Mouse (Mus musculus) heart, embryonic 15.5 days (tissue): Measurements from ENCODE around the gene Slc7a11. TPM values are rescaled to one million over a fixed set of nuclear protein-coding genes. Genes with fewer than 3 reads are reported as not detected.

Source experiments
- ATAC-seq: fragments of 200-750 bp; cut with Nextera tagmentation; replicated peaks from 2 replicates; pipeline ENCODE4 v1.8.0; 2017; ENCODE audit warnings: low read depth, moderate TSS enrichment; ENCODE audit not compliant: insufficient number of reproducible peaks, insufficient read depth, low FRiP score
- H3K27ac ChIP-seq: fragments of 300-500 bp; sonication (generic); 2 replicates; pipeline ENCODE4 v1.5.1; 2015; ENCODE audit warnings: mild to moderate bottlenecking, inconsistent platforms
- H3K27me3 ChIP-seq: fragments of 300-500 bp; sonication (generic); 2 replicates; pipeline ENCODE4 v1.6.1; 2015; ENCODE audit warnings: inconsistent platforms
- H3K36me3 ChIP-seq: fragments of 300-500 bp; sonication (generic); 2 replicates; pipeline ENCODE4 v1.6.1; 2015; ENCODE audit warnings: mild to moderate bottlenecking, inconsistent platforms
- H3K4me1 ChIP-seq: fragments of 300-500 bp; sonication (generic); replicated peaks from 2 replicates; pipeline ENCODE4 v1.6.1; 2015; ENCODE audit warnings: inconsistent platforms
- H3K4me2 ChIP-seq: fragments of 300-500 bp; sonication (generic); 2 replicates; pipeline ENCODE4 v1.6.1; 2015; ENCODE audit warnings: inconsistent platforms, mild to moderate bottlenecking, moderate library complexity
- H3K4me3 ChIP-seq: fragments of 300-500 bp; sonication (generic); 2 replicates; pipeline ENCODE4 v1.5.1; 2015; ENCODE audit warnings: mild to moderate bottlenecking, inconsistent platforms
- H3K9ac ChIP-seq: fragments of 300-500 bp; sonication (generic); 2 replicates; pipeline ENCODE4 v1.6.1; 2015; ENCODE audit warnings: mild to moderate bottlenecking, inconsistent platforms
- H3K9me3 ChIP-seq: fragments of 300-500 bp; sonication (generic); replicated peaks from 2 replicates; pipeline ENCODE4 v1.6.1; 2016; ENCODE audit warnings: inconsistent platforms
- whole genome bisulfite sequencing: fragments of 180-500 bp; shearing (Covaris S2); methylation state at CpG from one replicate; pipeline ENCODE4 v1.1.7; 2015; ENCODE audit warnings: mixed read lengths; 5-methylcytosine and 5-hydroxymethylcytosine counted together
- polyA plus RNA-seq: library from polyadenylated mRNA; unstranded; fragments of >200 nt; fragmentation: Nextera tagmentation; extraction: Ambion mirVana; gene quantifications from 2 replicates; pipeline ENCODE4 v1.2.1, GENCODE M21; 2015

Gene Slc7a11
- polyA plus RNA-seq, 1 experiment from 2014 or later, result 0.10 TPM

DNA sequence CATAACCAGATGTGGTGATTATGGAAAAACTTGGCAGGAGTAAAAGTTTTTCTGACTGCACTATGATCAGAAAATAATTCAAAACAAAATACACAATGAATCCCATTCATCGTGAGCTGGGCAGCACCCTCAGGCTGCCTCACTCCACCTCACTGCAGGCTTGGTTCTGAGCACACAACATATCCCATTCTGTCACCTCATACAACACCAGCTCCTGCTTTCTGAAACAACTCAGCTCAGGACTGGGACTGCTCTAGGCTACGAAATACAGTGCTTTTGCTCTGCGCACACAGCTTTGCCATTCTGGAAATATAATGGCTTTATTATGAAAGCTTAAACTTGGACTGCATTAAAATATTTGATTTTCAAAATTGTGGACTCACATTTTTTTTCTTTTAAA is 79.8 kb downstream of the Slc7a11 start:
- Histone ChIP-seq H3K27ac (no peak overlapping the region), H3K4me1 (no peaks in the 10 kb centered on the region), H3K9ac (no peak overlapping the region), H3K4me3 (no peak overlapping the region), H3K9me3 (no peaks in the 10 kb centered on the region), H3K27me3 (no peaks in the 10 kb centered on the region), H3K4me2 (no peak overlapping the region), H3K36me3 (no peaks in the 10 kb centered on the region)
- ATAC-seq, result no peak
- 87% methylated on average over 3 of the region's 3 CpGs for WGBS

DNA sequence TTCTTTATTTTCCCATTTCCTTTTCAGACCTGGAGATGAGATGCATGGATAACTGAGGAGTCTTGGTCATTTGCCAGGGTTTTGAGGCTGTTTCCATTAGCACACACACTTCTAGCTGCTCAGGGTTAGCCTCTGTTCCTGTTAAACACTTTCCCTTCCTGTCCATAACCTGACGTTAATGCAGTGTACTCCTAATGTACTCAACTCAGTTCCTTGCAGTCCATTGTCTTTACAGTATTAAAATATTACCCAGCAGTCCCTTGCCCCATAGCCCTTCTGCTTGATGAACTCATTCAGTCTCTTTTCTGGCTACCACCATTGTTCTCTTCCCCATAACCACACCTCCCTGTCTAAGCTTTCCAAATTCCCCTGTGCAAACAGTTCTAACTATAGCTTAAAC is 96.3 kb downstream of the Slc7a11 start:
- no peak for ATAC-seq
- no peak overlapping the region for H3K27ac ChIP-seq
- H3K4me1 ChIP-seq, result no peaks in the 10 kb centered on the region
- no peaks in the 10 kb centered on the region for H3K36me3 ChIP-seq
- no peak overlapping the region for H3K9ac ChIP-seq
- no peak overlapping the region for H3K4me2 ChIP-seq
- H3K4me3 ChIP-seq, result no peak overlapping the region
- no peaks in the 10 kb centered on the region for H3K27me3 ChIP-seq
- no peaks in the 10 kb centered on the region for H3K9me3 ChIP-seq
- 42% methylated on average over 1 of the region's 1 CpGs for WGBS

DNA sequence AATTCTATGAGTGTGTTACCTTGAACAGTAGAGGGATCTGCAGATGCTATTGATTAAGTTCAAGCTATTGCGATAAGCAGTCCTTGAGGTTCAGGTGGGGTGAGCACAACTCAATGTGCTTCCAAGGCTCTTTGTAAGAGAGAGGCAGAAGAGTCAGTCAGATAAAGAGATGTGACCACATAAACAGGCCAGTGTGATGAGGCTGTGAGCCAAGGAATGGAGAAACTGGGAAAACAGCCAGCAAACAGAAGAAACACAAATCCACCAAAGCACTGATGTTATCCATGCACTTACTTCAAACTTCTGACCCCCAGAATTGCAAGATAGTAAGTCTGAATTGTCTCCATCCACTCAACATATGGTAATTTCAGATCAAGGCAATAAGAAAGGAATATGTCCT is 99.0 kb downstream of the Slc7a11 start:
- no peaks in the 10 kb centered on the region for H3K27me3 ChIP-seq
- H3K4me2 ChIP-seq, result no peak overlapping the region
- ATAC-seq, result no peak
- no peaks in the 10 kb centered on the region for H3K4me1 ChIP-seq
- H3K27ac ChIP-seq, result no peak overlapping the region
- WGBS, result 83% methylated on average over 1 of the region's 1 CpGs
- H3K36me3 ChIP-seq, result no peaks in the 10 kb centered on the region
- no peak overlapping the region for H3K4me3 ChIP-seq
- no peak overlapping the region for H3K9ac ChIP-seq
- no peaks in the 10 kb centered on the region for H3K9me3 ChIP-seq

DNA sequence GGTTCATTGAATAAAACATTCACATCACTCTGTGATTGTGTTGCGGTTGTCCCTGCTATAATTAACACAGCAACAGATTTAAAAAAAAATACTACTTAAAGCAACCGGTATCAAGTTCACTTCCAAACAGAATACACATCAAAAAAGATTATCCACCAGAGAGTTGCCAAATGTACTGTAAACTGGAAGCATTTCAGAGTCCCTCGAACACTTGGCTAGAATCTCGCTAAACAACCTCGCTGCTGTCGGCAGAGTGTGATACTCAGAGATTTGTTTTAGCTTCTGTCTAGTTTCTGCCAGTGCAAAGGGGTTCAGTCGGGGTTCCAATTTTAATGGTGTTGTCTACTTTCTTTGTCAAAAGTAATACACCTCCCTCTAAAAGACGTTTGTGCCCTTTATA is 118.9 kb downstream of the Slc7a11 start:
- no peak overlapping the region for H3K4me2 ChIP-seq
- no peaks in the 10 kb centered on the region for H3K36me3 ChIP-seq
- no peaks in the 10 kb centered on the region for H3K9me3 ChIP-seq
- no peaks in the 10 kb centered on the region for H3K4me1 ChIP-seq
- no peaks in the 10 kb centered on the region for H3K27me3 ChIP-seq
- ATAC-seq, result no peak
- no peak overlapping the region for H3K4me3 ChIP-seq
- no peak overlapping the region for H3K27ac ChIP-seq
- 55% methylated on average over 8 of the region's 8 CpGs for WGBS
- no peak overlapping the region for H3K9ac ChIP-seq

DNA sequence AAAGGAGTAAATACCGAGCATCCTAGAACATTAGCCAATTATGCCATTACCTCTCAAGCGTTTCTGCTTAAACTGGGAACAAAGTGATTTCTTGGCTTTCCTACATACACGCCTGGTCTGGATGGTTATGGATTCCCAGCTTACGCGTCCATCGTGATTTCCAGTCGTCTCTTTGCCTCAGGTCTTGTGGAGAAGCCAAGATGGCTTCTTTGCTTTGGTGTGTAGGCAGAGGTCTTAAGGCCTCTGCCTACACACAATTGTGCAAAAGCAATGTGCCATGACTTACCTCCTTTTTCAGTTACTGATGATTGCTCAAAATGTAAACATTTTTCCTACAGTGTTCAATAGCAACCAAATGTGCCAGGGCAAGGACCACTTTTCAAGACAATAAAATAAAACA is 119.5 kb downstream of the Slc7a11 start:
- no peak overlapping the region for H3K27ac ChIP-seq
- H3K4me2 ChIP-seq, result no peak overlapping the region
- H3K9me3 ChIP-seq, result no peaks in the 10 kb centered on the region
- H3K27me3 ChIP-seq, result no peaks in the 10 kb centered on the region
- no peaks in the 10 kb centered on the region for H3K4me1 ChIP-seq
- H3K4me3 ChIP-seq, result no peak overlapping the region
- no peak overlapping the region for H3K9ac ChIP-seq
- H3K36me3 ChIP-seq, result no peaks in the 10 kb centered on the region
- ATAC-seq, result no peak
- WGBS, result 87% methylated on average over 7 of the region's 7 CpGs

DNA sequence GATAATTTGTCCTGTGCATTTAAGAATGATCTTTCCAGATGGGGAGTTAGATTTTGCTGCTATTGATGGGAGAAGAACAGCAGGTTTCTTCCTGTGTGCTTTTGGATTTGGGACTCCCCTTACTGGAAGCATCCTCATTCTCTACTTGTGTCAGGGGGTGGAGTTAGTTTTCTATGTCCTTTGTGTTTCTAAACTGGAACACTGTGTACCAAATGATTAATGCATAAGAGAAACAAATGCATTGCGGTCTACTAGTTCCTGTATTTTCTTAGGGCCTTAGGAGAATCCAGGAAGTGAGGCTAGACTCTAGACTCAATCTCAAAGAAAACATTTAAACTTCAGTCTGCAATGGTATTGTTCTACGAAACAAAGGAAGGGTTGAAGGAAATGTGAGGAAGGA is 122.6 kb downstream of the Slc7a11 start:
- no peak overlapping the region for H3K4me3 ChIP-seq
- no peaks in the 10 kb centered on the region for H3K36me3 ChIP-seq
- no peak overlapping the region for H3K4me2 ChIP-seq
- H3K4me1 ChIP-seq, result no peaks in the 10 kb centered on the region
- 72% methylated on average over 2 of the region's 2 CpGs for WGBS
- ATAC-seq, result no peak
- no peaks in the 10 kb centered on the region for H3K9me3 ChIP-seq
- H3K9ac ChIP-seq, result no peak overlapping the region
- H3K27ac ChIP-seq, result no peak overlapping the region
- H3K27me3 ChIP-seq, result no peaks in the 10 kb centered on the region

DNA sequence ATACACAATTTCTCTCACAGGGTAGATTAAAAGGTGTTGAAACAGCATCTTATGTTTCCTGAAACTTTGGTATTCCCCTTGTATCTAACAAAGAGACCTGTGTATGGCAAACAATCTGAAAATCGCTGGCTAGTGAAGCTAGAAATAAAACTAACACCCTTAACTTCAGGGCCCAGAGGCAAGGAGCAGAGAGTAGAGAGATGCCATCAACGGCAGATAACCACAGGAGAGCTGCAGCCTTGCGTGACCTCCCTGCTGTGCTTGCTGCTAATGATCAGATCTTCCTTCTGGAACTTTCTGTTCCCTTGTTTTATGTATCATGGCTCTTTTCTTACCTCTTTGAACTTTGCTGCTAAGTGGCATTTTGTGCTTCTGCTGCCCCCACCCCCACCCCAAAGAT is 125.3 kb downstream of the Slc7a11 start:
- 62% methylated on average over 3 of the region's 3 CpGs for WGBS
- no peak for ATAC-seq

DNA sequence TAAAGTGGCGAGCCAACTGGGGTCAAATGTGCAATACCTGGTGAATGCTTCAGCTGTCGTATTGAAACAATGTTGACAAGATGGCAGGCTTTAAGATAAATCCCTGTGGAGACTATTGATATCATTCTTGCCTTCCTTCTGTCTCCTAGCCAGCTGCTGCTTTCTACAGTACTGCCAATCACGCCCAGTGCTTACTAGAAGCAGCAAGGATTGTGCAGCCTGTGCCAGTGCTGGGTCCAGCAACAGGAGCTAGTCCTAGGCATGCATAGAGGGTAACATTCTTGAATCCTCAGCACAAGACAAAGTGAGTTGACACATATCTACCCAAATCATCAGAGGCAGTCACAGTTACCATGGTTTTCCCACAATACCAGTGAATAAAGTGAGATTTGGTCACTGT is 129.6 kb downstream of the Slc7a11 start:
- Histone ChIP-seq H3K36me3 (no peaks in the 10 kb centered on the region), H3K4me2 (no peak overlapping the region), H3K9ac (no peak overlapping the region), H3K4me3 (no peak overlapping the region), H3K27me3 (no peaks in the 10 kb centered on the region), H3K4me1 (no peaks in the 10 kb centered on the region), H3K9me3 (no peaks in the 10 kb centered on the region), H3K27ac (no peak overlapping the region)
- 64% methylated on average over 3 of the region's 3 CpGs for WGBS
- no peak for ATAC-seq

More for the DNA sequence above, 125.3 kb downstream of the Slc7a11 start:
- no peaks in the 10 kb centered on the region for H3K36me3 ChIP-seq
- no peak overlapping the region for H3K27ac ChIP-seq
- no peak overlapping the region for H3K4me2 ChIP-seq
- no peaks in the 10 kb centered on the region for H3K4me1 ChIP-seq
- H3K4me3 ChIP-seq, result no peak overlapping the region
- no peak overlapping the region for H3K9ac ChIP-seq
- no peaks in the 10 kb centered on the region for H3K27me3 ChIP-seq
- no peaks in the 10 kb centered on the region for H3K9me3 ChIP-seq

DNA sequence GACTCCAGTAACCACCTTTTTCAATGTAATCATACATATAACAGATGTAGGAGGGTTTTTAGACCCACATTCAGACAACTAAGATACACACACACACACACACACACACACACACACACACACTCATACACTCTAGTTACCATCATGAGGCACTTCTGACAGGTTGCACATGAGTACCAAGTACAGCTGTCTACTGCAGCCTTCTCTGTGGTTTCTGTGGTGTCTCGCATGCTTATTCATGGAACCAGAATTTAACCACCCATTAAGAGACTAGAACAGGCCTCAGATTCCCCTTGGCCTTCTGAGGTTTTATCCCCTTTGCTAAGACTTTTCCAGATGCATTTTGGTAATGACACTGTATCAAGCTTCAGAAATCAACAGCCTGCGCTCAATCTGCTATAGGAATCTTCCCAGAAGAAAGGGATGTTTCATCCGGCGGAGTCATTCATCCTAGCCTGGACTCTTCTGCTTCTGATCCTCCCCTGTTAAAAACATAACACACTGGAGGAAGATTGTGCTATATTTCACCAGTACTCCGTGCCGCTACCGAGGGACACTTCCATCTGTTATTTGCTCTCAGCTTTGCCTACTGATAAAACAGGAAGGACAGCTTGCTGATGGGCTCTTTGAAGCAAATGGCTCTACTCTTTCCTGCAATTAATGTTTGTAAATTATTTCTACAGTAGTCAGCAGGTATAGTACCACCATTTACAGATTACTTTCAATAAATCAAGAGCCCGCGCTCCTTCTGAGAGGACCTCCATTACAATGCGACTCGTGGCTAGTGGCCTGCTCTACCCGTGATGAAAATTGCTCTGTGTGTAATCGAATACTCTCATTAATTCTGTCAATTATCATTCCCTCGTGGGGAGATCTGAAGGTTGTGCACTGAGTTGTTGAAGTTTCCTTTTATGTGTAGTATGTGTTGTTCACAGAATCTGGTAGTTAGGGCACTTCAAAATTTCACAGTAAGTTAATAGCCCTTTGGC is 135.8 kb downstream of the Slc7a11 start:
- Histone ChIP-seq H3K4me1 (no peaks in the 10 kb centered on the region), H3K27ac (no peak overlapping the region), H3K4me2 (no peak overlapping the region), H3K36me3 (no peaks in the 10 kb centered on the region), H3K9me3 (no peaks in the 10 kb centered on the region), H3K4me3 (no peak overlapping the region), H3K9ac (no peak overlapping the region), H3K27me3 (no peaks in the 10 kb centered on the region)
- 79% methylated on average over 14 of the region's 14 CpGs for WGBS
- no peak for ATAC-seq

DNA sequence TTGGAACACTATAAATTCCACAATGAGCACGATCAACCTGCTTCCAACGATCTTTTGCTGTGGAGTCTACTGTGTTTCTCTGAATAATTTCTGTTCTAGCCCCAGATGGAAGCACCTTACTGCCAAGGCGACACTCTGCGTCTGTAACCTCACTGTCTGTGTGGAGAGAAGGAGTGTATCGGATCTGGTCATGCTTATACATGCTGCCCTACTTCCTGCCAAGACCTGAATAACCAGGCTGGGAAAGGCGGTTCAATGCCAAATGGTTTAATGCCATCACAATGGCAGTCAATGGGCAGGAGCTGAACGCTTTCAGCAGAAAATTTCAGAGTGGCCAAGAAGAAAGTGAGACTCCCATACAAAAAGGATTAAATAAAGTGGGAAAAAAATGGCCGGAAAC is 137.1 kb downstream of the Slc7a11 start:
- no peaks in the 10 kb centered on the region for H3K36me3 ChIP-seq
- H3K27me3 ChIP-seq, result no peaks in the 10 kb centered on the region
- ATAC-seq, result no peak
- H3K9ac ChIP-seq, result no peak overlapping the region
- no peaks in the 10 kb centered on the region for H3K4me1 ChIP-seq
- H3K4me2 ChIP-seq, result no peak overlapping the region
- no peaks in the 10 kb centered on the region for H3K9me3 ChIP-seq
- no peak overlapping the region for H3K27ac ChIP-seq
- WGBS, result 80% methylated on average over 8 of the region's 8 CpGs
- no peak overlapping the region for H3K4me3 ChIP-seq

DNA sequence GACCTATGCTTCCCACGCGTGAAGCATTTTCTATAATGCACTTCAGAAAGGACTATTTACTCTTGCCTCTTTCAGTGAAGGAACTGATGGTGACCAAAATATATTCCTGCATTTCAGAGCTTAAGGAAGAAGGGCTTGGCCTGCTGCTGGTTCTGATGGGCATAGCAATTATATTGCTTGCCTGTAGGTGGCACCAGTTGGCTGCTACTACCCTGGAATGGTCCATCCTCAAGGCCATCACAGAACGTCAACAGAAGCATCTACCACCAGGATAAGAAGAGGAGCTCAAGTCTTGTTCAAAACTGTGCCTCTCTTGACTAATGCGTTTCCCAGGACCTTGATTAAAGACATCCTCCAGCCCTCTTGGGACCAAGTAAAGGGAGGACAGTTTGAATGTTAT is 139.3 kb downstream of the Slc7a11 start:
- no peak overlapping the region for H3K4me2 ChIP-seq
- no peaks in the 10 kb centered on the region for H3K36me3 ChIP-seq
- H3K27ac ChIP-seq, result no peak overlapping the region
- H3K9me3 ChIP-seq, result no peaks in the 10 kb centered on the region
- H3K9ac ChIP-seq, result no peak overlapping the region
- 45% methylated on average over 4 of the region's 4 CpGs for WGBS
- H3K4me1 ChIP-seq, result no peaks in the 10 kb centered on the region
- H3K4me3 ChIP-seq, result no peak overlapping the region
- no peaks in the 10 kb centered on the region for H3K27me3 ChIP-seq
- no peak for ATAC-seq

DNA sequence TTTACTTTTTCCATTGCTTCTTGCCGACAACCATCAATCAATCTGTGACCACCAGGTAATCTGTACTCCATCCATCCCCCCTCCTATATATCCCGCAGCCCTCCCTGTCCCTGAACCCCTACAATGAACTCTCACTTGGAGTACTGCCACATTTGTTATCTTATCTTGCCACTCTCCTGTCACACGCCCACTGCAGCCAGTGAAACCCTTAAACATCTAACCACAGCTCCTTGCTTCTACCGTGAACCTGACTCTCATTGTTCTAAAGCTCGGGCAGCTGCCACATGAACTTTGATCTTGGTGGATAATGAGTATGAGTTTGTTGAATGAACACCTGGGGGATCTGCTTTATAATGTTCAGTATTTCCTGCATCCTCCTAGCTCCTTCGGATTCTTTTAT is 140.8 kb downstream of the Slc7a11 start:
- Histone ChIP-seq H3K27ac (no peak overlapping the region), H3K27me3 (no peaks in the 10 kb centered on the region), H3K9me3 (no peaks in the 10 kb centered on the region), H3K36me3 (no peaks in the 10 kb centered on the region), H3K4me3 (no peak overlapping the region), H3K9ac (no peak overlapping the region), H3K4me2 (no peak overlapping the region), H3K4me1 (no peaks in the 10 kb centered on the region)
- WGBS, result 22% methylated on average over 6 of the region's 6 CpGs
- no peak for ATAC-seq
